Mouse (Mus musculus): Measurements from ENCODE around the gene Ugcg. TPM values are rescaled to one million over a fixed set of nuclear protein-coding genes. Genes with fewer than 3 reads are reported as not detected.
A peak's percentile ranks its signal among the peaks of the same experiment; 100 is the strongest.

Gene Ugcg
- total RNA-seq, 1 experiment from 2014 or later, result 36.9 TPM

DNA sequence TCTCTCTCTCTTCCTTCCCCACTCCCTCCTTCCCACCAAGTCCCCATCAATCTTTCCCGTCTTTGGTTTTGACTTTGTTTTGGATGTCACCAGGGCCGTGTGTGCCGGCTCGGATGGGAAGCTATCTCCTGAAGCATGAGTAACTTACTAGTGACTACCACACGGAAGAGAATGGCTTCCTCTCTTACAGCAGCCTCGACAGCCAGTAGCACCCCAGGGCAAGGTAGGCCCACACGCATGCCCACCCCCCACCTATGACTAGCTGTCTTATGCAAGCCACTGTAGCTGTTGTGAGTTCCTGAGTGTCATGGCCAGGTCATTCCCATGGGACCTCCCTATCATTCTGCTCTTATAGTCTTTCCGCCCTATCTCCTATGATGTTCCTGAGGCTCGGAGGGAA is 38.0 kb downstream of the Ugcg start:
- no peak for DNase-seq

DNA sequence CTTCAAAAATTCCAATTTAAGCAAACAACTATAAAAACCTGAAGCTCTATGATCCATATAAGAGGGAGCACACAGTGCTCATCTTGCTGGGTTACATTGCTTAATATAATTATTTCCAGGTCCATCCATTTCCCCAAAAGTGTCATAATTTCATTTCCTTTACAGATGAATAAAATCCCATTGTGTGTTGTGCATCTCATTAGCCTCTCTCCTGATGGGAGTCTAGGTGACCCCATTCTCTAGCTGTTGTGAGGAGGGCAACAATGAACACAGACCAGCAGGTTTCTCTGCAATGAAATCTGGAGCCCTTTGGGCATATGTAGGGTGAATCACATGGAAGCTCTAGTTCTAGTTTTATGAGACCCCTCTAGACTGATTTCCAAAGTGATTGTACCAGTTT is 39.9 kb downstream of the Ugcg start:
- DNase-seq, result no peak

DNA sequence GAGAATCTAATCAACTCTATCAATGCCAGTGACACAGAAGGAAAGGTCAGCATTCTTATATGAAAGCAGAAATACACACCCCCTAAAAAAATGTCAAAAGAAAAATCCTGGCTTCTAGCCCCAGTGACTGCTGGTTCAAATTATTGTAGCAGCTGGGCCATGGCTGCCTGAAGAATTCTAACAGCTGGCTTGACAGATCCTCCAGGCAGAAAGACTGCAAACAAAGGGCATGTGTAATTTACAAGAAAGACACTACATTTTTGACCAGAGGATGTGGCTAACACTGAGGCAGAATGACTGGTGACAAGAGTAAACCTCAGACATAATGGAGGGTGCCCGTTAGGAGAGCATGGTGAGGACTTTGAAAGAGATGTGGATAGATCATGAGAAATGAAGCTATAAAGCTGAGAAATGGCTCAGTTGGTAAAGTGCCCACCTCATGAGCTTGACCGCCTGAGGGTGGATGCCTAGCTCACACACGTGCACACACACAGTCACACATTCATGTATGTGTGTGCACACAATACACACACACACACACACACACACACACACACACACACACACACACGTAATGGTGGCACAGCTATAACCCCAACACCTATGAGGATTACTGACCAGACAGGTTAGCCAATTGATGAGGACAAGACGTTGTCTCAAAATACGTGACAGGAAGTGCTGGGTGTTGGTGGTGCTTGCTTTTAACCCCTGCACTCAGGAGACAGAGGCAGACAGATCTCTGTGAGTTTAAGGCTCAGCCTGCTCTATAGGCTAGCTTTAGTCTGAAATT is 42.4 kb downstream of the Ugcg start:
- DNase-seq, result no peak

DNA sequence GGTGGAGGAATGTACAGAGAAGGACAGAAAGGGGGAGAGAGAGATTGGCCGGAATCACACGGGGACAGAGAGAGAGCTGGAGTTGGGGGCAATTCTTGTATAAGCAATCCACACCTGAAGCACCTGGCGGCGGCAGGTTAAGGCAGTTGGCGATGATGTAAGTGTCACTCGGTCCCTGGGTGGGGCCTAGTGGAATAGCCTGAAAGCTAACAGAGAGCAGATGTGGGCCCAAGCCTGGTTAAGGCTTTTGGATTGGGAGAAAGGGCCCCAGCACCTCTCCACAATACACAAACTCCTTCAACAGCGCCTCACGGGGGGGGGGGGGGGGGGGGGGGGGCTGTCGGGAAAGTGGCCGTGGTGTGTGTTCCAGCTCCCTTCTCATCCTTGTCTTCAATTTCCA is 45.0 kb downstream of the Ugcg start:
- no peak for DNase-seq

DNA sequence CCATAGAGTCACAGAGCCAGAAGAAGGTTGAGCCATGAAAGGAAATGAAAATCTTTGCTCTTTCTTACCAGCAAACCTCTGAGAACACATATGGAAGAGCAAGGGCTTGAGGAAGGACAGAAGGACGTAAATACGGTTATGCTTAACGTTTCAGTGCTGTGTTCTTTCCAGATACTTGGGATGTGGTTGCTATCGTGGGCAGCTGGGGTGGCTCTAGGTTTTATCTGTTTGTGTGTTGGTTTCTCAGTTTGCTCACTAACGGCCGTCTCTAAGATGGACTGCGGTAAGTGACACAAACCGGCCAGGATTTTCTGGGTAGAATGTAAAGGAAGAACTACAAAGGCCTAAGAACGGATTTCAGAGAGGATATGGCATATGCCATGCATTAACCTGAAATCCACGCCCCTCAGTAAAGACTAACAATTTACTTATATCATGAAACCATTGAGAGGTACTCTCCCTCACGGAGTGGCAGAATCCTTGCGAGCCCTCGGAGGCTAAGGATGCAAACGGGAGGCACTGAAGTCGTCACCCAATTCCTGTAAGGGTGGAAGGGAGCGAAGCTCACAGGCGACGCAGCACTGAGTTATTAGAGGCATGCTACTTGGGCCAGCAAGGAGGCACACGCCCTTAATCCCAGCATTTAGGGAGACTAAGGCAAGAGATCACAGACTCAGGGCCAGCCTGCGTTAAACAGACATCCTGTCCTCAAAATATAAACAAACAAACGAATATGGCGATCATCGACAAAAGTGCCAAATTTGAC is 45.6 kb downstream of the Ugcg start:
- no peak for DNase-seq

DNA sequence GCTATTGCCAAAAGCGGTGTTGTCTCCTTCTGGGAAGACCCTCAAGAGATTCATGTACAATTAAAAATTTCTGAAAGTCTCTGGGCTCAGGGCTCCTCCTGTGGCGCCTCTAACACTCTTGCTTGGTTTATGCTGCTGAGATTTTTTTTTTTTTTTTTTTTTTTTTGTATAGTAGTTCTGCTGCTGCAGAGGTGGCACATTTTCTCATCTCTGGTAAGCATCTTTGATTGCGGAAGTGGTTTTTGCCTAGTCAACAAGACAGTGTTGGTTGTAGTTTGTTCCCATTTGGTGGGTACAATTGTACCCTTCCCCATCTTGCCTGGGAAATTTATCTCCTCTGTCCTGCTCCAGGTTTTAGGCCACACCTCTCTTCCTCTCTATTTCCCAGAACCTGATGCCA is 47.3 kb downstream of the Ugcg start:
- DNase-seq, result no peak

DNA sequence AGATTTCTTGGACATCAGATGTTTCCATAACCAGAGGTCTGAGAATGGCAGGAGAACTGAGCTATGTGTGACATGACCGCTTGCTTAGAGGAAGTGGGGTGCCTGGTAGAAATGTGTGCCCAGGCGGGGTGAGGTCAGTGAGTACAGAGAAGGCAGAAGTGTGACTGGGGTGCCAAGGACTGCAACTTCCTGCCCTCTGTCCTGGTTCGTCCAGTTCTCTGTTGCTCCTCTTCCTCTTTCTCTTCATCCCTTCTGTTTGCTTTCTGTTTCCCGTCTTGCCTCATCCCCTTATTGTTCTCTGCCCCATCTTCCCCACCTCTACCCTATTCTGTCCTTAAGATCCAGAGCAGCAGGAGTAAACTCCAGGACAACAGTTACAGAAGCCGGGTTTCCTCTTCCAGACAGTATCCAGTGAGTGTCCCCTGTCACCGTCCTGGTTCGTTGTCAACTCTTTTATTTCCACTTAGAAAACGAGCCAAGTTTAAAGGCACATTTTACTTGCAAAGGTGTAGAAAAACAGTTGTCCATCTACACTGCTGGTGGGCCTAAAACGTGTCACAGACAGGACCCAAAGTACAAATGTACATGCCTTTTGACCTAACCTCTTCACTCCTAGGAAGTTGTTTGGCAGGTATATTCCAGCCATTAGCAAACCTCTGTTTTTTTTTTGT is 49.7 kb downstream of the Ugcg start:
- no peak for DNase-seq

DNA sequence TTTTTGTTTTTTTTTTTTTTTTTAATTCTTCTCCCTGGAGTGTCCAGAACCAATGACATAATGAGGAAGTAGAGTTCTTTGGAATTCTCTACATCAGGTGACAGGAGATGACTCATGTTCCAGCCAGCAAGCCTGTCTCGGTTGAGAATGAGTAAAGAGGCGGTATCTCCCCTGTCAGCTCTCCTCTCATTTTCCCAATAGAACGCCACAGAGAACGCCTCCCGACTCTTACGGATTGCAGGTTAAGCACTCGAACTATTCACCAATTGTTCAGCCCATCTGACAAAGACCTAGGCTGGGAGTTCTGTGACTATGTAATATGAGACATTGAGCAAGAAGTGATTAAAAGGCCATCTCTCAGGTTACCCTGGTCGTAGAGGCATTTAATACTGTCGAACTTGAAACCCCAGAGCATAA is 50.3 kb downstream of the Ugcg start:
- DNase-seq, result peak; percentile 35

DNA sequence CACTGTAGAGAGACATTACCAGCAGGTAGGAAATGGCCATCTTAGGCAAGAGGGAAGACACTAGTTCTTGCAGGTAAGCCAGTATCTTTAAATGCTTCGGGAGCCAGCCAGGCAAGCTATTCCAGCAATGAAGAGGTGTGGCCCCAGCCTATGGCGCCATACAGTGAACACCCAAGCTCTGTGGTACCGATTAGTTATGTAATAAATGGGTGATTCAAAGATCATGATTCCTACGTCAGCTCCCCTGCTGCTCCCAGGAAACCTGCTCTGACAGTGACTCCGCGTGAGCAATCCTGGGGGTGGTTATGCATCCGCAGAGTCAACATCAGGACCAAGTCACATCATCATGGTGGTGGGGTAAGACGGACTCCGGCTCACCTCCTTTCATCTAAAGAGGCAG is 51.1 kb downstream of the Ugcg start:
- no peak for DNase-seq

DNA sequence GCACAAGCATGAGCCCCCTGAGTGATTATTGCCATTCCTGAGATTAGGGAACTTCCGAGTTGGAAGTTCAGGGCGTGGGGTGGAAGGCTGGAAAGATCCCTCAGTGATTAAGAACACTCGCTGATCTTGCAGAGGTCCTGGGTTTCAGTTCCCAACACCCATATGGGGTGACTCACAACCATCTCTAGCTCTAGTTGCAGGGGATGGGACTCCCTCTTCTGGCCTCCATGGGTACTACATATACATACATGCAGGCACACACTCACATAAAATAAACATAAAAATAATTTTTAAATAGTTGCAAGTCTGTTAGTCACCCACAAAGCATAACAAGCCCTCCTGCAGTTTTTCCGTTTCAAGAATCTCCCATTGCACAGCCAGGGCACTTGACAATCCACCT is 52.0 kb downstream of the Ugcg start:
- no peak for DNase-seq

DNA sequence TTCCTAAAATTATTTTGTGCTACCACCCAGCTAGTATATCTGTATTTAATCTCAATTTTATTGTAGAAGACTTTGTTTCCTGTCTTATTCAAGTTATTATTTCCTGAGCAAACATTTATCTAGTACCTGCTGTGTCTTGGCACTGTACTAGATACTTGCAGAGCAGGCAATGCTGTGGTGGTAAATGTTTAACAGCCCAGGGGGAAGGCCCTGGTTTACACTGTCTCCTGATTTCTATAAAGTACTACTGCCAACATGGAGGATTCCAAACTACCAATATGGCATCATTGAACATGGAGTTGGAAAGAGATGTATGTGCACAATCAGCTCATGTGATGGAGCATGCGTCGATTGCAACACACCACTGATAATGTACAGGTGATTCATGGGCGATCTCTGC is 53.2 kb downstream of the Ugcg start:
- DNase-seq, result no peak

DNA sequence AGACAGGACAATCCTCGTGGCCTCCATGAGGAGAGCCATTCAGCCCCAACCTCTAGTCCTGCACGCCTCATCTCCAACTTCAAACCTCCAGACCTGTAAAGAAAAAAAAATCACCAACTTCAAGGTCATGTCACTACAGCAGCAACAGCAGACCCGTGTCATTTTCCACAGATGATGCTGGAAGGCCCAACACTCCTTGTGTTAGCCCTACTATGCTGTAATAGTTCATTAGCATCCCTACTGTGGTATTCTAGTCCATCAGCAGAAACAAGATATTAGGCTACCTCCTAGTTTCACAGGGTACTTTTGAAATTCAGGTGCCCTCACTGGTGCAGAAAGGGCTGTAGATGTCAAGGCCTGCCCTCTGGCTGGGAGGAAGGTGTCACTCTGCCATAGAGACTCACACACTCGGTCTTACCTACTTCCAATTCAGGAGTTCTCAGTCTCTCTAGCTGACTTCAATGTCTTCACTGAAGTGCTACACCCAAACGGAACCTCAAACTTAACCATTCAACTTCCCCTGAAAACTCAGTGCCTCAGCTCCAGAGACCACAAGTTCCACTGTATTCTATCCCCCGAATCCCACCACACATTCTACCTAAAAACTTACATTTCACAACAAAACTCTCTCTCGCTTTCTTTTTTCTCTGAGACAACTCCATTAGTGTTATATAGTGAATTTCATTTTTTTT is 54.9 kb downstream of the Ugcg start:
- DNase-seq, result no peak

DNA sequence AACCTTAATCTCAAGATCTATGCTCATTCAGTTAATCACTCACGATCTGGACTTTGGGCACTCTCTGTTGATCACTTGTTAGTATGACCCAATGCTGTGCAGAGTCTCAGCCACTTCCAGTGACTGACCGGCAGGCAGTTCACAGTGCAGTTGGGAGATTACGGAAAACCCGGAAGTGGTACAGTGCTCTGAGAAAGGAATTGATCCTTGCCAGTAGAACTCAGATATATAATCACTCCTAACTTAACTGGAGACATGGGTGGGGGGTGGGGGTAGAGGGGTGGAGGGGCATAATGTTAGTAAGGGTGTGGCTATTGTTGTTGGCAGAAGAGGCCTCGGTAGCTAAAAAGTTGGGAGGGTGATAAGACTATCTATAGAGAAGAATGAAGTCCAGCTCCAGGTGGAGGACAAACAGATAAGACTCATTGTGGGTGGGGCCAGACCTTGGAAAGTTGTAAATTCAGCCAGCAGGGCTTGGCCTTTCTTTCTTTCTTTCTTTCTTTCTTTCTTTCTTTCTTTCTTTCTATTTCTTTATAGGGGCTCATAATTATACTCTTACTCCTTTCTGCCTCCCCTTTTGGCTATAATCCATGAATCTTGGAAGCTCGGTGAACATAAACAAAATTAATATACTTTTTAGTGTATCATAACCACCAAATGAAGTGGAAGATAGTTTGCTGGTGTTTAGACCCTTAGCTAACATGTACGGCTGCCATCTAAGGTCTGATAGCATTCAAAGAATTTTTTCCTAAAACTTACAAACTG is 55.9 kb downstream of the Ugcg start:
- no peak for DNase-seq

DNA sequence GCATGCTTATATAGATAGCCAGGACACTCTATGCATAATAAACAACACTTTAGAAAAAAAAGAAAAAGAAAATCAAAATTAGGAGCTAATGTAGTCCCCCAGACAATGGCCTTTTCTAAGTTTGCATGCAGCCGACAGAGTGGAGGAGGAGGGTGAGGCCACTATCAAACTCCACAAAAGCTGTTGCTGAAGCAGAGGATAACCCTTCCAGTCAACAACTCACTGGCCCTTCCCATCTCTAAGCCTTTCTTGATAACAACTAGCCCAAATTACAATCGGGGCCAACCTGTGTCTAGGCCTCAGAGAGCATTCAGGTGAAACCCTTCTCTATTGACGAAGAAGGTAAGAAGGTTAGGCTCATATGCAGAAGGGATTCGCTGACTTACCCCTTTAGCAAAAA is 56.7 kb downstream of the Ugcg start:
- DNase-seq, result no peak

DNA sequence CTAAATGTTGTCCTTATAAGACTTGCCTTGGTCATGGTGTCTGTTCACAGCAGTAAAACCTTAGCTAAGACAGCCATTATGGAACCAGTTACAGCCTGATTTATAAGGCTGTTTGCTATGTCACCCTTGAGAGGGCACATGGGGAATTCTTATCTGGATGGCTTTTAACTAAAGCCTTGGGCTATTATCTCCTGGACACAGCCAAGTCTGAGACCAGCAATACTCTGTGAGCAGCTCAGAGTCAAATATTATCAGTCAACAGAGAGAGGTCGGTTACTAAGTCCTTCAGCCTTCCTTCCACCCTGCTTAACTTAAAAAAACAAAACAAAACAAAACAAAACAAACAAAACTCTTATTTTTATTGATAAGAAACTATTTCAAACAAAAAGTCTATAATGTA is 58.5 kb downstream of the Ugcg start:
- no peak for DNase-seq

DNA sequence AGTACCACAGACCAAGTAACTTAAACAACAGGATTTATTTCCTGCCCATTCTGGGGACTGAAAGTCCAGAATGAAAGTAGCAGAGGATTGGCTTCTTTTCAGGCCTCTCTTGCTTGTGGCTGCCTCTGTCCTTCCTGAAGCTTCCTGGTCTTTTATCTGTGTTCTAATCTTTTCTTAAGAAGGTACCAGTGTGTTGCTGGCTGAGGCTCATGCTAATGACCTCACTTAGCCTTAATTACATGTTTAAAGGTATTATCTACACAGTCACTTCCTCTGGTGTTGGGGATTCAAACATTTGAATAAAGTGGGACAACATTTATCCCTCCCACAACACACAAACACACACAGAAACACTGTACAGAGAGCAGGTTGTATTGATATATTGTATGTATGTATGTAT is 59.0 kb downstream of the Ugcg start:
- DNase-seq, result no peak

DNA sequence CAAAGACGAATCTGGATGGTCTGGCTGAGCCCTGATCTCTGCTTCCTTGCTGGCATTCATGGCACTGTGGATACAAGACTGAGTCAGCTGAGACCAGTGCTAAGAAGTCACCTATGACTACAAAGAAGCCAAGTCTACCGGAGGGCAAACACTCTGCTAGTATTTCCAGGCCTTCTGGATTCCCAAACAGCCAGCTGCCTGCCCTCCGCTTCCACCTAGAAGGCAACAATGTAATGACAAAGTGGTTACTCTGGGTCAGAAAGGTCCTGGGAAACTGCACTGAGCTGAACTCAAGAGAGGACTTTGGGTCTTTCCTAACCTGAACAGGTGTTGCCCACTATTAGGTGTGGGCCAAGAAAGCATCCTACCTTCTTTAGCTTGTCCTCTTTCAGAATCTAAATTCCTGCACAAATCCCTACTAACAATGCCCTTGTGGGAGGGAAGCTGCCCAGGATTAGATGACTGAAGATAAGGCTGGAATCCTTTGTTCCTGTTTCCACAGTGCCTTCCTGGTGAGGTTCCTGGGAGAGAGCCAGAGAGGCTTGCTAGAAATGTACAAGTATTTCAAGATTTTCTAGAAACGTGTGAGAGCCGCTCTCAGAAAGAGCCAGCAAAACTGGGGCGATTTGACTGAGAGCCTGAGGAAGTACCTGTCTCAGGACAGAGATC is 63.5 kb downstream of the Ugcg start:
- DNase-seq, result no peak

DNA sequence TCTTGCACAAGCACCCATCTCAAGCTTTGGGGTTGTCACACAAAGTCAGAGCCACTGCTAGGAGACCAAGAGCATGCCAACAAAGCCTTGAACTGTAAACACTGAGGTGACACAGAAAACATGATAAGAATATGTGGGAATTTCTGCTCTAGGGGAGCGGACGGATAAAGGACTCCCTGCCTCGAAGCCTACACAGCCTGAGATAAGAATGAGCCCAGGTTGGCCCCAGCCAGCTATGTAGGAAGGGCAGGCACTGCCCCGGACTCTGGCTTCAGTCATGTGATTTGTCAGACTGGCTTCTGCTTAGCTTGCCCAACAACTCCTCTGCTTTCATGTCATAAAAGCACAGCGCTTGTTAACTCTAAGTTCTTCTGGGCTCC is 64.0 kb downstream of the Ugcg start:
- no peak for DNase-seq

DNA sequence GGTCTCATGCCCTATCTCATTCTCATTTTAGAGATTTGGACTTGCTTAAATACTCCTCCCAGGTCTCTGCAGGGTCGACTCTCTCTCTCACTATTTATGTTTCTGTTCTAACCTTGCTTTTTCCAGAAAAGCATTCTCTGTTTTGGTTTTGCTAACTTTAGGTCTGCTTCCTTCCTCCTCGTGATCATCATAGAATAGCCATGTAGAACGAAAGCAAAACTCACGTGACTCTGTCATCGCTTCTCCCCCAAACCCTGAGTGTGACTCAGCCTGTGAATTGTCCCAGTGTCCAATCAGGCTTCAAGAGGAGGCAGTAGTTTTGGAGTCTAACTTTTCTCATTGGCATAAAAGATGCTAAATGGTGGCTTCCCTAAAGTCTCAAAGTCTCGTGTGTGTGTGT is 65.3 kb downstream of the Ugcg start:
- DNase-seq, result no peak

DNA sequence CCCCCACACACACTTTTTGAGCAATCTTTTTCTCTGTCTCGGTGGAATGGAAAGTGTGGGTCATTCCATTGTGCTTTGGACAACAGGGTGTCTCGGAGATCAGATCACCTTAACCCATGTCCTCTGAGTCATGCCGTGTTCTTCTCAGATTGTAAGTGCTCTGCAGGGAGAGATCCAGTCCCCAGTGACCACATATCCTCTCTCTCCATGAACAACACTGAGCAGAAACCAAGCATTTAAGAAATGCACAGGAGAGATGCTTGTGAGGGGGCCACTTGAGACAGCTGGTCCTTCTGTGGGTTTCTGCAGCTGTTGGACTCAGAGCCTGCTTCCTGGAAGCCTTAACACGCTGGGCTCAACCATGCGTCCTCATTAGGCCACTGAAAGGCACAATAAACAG is 66.9 kb downstream of the Ugcg start:
- DNase-seq, result no peak

DNA sequence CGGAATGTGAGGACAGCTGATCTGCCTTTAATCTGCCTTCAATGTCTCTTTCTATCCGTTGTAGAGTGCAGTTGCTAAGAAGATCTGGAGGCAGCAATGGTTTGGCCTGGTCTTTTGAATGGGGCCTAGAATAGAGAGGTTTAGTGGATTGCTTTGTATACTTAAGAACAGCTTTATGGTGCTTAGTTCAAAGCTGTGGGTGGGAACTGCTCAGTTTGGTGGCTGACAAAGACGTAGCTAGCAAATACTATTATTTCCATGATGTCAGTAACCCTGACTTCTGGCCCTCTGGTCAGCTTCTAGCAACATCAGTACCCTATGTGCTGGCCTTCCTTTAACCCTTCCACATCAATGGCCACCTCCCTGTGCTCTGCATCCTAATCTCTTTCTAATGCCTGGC is 68.8 kb downstream of the Ugcg start:
- no peak for DNase-seq

DNA sequence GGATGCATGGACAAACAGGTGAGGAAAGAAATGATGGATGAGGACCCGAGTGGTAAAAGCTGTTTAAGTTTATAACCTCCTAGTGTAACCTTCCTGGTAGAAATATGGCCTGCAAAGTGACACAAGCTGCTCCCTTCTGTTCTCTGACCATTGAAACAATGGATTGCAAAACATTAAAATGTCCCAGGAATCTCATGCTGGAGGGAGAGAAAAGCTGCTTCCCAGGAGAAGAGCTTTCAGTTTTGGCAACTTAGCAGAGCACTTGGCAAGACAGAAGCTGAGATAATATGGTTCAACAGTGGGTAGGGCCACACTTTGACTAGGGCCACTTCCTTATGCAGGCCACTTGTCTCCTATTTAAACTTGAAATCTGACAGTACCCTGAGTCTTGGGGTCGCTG is 69.7 kb downstream of the Ugcg start:
- DNase-seq, result no peak
